Mouse (Mus musculus) spleen, postnatal 36 days (tissue): ENCODE data around the gene Smtnl1.
"Not testable (repeated sequence)": the region's sequence is repeated elsewhere in the genome, so short reads cannot be mapped to it uniquely, and the experiment has no call there.

Source experiments
- DNase-seq, 2 experiments: peaks; one replicate each; pipeline ENCODE4 v3.0.0; 2022; ENCODE audit warnings: low spot score in 2 of 2, mixed read lengths in 1 of 2

The Smtnl1 gene

DNA sequence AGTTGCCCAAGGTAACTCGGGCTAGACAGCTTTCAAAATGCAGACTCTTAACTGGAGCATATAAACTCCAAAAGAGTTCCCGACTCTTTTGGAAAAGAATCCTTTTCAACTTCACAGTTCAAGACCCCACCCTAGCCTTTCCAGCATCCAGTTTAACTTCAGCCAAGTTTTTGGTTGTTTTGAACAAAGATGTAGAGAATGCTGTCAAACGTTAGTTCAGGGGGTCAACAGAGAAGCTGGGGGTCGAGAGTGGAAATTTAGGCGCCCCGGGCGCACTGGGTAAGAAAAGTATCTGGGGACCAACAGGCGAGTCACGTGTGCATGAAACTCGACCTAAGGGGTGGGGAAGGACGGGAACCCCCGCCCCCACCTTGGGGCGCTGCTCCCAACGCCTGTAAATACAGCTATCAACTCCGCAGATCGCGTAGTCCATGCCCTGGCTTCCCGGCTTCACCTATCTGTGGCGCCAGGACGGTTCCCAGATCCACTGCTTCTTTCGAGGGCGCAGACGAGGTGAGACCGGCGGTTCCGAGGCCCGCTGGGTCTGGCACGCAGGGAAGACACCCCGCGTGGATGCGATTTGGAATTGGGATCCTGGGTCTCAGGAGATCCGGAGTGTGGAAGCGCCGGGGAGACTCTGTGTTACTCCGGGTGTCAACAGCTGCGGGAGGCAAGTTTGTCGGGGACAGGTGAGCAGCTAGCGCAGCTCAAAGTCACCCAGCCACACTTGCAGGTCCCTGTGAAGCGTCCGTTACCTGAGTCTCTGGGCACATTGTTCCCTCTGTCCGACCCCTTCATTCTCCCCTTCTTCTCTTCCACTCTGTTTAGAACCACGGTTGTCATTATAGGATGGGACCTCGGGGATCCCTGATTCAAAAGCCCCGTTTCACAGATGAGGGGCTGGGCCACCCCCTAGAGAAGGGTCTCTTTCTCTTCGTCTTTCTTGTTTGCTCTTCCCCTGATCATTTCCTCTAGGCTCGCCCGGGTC is 16.8 kb upstream of the Smtnl1 start:
- peak; percentile 53 to 70 for DNase-seq

DNA sequence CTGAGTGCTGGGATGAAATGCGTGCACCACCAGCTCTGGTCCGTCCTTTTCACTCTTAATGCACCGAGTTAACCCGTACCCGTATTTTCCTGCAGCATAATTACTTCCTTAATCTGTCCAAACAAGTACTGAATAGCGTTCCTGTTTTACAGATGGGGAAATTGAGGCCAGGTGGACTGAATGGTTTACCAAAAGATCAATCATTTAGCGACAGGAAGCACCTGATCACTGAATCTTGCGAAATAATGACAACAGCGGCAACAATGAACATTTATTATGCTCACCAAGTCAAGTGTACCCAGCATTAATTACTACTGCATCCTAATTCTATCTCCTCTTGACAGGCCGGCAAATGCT is 16.1 kb upstream of the Smtnl1 start, which contains the start of gene Slc43a1:
Slc43a1 (plus strand) TSS at position 258 of the 357 bp plus-strand sequence.
- no peak for DNase-seq

DNA sequence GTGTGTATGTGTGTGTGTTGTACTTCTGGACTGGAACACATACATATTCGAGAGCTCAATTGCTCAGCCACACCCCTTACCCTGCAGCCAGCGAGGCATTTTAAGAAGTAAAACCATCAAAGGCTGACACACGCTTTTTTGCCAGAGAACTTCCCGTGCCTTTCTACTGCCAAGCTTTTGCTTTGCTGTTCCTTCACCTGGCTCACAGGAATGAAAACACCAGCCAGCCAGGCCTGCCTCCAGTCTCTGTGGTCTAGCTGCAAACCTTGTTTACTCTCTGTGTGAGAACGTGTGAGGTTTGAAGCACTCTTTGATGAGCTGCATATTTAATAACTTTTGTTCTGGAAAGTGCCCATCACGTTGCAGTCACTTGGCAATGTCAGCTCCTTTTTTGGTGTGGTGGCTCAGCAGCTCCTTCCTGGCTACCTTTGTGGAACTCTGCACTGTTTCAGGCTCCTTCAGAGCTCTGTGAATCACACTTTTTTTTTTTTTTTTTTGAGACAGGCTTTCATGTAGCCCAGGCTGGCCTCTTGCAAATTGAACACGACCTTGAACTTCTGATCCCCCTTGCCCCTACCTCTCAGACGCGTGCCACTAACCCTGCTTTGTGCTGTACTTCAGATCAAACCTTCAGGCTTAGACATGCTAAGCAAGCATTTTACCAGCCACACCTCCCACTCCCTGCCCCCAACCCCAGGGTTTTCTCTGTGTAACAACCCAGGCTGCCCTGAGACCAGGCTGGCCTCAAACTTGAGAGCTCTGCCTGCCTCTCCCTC is 15.6 kb upstream of the Smtnl1 start:
- peak; percentile 44 to 51 for DNase-seq

DNA sequence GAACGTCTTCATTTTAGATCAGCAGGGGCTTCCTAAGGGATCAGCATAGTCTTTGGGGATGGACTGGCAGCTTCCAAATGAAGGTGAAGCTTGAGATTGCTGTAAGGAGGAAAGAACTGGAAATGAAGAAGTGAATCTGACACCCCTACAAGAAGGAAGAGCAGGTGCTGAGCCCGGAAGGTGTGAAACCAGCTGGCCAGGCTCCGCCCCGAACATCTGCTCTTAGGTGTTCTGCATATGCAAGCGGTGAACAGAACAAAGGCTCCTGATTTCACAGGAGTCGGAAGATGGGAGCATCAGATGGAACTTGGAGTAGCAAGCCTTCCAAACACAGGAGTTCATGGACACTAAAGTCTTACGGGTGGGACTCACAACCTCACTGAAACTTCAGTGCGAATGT is 14.7 kb upstream of the Smtnl1 start:
- DNase-seq, result peak; percentile 75

DNA sequence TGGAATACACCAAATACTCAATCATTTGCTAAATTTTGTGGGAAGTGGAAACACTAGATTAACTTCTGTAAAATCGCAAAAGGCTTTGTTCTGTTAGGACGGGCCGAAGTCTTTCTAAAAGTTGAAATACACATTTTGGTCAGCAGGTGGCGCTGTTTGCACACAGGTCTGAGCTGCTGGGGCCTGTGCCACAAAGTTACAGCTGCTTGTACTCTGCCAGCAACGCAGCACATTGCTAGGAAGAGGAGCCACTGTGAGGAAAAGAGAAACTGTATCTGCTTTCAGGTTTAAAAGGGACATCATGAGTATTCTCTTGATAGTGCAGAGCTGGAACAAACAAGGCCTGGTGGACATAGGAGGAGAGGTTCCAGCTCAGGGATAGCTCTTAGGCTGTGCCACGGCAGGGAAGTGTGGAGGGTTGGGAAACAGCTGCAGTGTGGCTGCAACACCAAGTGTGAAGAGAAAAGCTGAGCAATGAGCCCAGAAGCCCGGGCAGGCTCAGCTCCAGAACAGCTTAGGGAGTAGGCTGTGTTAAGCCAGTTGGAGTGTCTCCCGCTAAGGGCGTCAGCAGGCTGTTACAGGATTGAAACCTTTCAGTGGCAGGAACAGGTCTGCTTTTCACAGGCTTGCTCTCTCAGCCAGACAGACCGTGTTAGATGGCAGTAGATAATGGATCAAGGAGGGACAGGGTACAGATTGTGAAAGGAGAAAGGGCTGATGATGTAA is 9.4 kb upstream of the Smtnl1 start:
- DNase-seq, result peak; percentile 71 to 81

DNA sequence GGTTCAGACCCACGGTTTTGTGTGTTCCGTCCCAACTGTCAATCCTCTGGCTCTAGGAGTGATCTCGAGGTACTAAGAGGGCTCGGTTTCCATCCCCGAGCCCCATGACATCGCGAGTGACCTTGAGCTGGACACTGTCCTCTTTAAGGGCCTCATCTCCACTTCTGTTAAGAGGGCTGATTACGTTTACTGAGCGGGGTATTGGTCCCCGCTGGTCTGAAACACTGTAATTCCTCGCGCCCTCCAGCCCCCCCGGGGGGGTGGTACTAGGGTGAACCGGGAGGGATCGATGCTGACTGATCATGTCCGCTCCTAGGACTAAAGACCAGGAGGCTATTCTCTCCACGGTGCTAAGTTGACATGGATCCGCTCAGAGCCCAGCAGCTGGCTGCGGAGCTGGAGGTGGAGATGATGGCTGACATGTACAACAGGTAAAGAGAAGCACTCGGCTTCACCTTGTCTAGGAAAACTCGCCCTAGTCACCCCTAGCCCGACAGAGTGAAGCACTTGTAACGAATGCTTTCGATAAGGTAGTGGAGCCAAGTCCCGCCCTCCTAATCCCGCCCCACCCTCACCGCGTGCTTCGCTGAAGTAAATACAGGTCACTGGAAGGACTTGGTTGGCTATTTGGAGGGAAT is 5.0 kb upstream of the Smtnl1 start:
- DNase-seq, result peak in 1 of 2 experiments; percentile 39

DNA sequence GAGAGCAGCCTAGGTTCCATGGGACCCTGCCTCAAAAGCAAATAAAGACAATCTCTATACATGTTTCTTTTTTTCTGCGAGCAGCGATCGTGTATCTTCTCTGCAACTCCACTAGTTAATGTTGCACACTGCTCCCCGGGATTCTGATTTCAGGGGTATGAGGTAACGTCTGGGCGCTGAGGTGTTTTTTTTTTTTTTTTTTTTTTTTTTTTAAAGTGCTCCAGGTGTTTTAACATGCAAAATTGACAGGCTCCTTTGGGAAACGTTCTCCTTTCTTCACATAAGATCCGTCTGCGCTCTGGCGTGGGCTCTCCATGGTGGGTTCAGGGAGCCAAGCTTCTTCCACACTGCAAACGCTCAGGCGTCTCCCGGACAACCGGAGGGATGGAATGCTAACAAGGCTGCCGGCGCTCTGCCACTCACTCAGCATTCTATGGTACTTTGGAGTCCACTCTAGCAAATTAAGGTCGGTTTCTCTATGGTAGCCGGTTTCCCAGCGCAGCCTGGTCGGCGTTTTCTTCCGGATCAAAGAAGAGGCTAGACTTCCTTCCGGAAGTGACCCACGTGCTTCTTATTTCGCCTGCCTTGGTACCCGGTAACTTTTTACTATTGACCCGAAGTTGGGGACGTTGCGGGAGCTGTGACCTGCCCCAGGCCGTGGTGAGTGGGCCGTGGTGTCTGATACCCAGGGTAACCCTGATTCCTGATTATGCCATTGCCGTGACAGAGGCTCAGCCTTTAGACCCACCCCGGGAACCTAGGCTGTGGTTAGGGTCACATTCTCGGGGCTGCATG is 4.2 kb upstream of the Smtnl1 start, which contains the start of gene Timm10:
Timm10 (plus strand) TSS at position 510 of the 795 bp plus-strand sequence.
- peak; percentile 84 to 89 for DNase-seq

DNA sequence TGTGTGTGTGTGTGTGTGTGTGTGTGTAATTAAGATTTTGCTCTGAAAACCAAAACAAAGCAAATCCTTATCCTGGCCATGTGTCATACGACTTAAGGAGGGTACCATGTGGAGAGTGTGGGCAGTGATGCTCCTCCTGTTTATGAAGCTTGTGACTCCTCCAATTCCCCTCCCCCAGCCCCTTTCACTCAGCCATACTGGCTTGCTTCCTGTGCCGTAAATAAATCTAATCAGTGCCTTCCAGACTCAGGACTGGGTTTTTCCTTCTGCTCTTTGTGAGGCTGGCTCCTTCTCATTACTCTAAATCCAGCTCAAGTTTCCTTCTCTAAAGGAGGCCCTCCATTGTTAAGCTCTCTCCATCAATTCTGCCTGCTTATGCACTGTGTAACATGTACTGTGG is 785 bp upstream of the Smtnl1 start:
- no peak for DNase-seq

DNA sequence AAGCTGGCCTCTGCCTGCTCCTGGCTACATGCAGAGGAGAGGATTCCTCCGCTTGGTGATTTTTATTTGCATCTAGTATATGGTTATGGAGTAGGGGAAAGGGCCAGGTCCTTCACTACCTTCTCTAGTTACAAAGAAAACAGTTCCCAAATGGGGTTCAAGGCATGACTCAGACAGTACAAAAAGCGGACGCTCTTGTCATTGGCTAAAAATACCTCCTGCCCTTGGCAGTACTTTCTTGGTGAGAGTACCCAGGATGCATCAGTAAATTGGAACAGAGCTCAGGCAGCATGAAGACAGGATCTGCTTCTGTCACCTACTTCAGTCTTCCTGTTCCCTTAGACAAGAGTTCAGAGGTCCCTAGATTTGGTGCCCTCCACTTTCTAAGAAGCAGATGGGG is 2.6 kb downstream of the Smtnl1 start:
- no peak for DNase-seq

DNA sequence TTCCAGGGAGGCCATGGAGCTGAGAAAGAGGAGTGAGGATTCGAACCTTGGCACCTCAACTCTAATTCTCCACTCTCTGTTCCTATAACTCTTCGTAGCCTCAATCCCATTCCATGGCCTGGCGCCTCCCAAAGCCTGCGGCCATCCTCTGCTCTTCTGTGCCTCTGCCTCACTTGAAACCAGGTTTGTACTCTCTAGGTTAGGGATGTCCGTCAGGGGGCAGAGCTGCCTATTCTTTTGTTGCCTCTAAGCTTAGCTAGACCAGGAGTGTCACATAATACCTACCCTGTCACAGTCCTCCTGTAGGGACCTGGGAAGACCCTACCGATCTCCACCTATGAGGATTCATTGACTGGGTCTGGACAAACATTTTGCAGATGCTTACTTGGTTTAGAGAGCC is 9.8 kb downstream of the Smtnl1 start:
- no peak for DNase-seq

DNA sequence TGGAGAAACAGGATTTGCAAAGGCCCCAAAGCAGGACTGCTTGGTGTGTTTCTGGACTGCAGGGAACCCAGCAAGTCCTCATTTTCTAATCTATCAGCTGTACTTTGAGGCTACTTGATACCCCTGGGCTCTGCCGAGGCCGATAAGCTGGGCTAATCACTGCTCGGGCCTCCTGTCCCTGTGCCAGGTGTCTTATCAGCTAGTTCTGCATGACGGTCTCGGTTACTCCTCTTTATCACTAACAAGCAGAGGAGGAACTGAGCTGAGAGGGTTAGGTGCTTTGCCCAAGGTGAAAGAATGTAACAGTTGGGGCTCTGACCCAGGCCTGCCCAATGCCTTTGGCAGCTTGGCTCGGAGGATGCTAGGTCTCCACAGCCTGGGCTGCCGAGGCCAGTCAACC is 10.6 kb downstream of the Smtnl1 start:
- DNase-seq, result peak; percentile 74 to 89

DNA sequence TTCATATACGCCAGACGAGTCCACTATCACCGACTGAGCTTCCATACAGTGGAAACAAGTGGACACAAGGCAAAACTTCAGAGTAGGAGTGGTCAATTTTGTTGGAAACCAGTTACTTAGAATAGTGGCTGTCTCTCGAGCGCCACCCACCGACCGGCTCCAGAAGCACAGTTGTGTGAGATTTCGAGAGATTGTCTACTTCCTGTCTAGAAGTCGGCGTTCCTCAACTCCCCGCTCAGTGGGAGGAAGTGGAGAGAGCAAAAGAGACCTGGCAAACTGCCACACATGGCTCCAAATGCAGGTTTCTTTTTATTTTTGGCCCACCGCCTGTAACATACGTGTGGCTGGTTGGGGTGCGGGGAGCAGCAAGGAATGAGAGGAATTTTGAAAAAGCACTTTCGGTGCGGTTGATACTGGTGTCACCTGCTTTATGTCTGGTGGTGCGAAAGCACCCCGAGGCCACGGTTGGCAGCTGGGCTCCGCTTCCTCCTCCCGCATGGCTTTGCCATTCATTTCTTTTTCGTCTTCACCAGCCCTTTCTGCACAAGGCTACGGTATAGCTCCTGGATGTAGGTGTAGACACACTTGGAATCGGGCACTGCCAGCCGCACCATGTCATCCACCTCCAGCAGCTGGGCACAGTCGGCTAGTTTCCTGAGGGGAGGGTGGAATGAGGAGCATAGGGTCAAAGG is 11.4 kb downstream of the Smtnl1 start:
- peak; percentile 75 to 85 for DNase-seq

DNA sequence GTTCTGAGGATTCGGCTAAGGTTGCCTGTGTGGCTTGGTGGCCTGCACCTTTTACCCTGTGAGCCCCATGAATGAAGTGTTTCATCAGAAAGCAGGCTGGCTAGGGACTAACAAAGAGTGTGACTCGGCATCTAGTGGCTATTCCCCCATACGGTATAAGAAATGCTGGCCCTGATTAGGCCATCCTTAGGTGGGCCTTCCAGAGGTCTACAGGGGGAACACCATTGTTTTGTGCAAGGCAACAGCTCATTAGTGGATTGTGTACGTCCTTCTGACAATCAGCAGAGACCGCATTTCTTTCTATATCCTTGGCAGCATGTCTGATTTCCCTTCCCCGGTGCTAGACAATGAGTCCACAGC is 11.9 kb downstream of the Smtnl1 start:
- no peak for DNase-seq

DNA sequence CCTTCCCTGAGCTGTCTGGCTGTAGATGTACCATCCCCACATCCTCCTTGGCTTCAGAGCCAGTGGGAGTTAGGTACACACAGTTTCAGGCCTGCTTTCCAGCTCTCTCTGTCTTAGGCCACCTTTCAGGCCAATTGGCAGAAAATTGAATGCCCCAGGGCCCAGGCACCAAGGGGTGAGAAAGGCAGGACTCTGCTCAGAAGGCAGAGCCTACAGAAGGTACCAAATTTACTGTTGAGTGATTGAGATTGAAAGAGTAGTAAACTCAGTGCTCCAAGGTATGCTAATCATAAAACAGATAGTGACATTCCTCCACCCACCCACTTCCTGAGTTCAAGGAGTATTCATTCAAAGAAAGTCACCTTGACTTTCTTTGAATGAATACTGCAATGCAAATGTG is 13.1 kb downstream of the Smtnl1 start:
- no peak for DNase-seq

DNA sequence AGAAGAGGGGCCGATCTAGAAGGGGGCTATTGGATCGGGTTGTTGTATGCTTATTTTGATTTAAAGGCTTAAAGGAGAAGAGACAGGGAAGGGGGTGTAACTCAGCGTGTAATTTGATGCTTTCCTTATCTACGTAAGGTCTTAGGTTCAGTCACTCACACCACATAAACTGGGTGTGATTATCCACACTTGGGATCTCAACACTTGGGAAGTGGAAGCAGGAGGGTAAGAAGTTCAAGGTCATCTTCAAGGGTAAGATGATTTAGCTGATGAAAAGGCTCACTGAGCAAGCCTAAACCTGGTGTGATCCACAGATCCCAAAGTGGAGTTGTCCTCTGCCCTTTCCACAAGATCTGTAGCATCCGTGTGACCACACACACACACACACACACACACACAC is 15.9 kb downstream of the Smtnl1 start:
- DNase-seq, result no peak

DNA sequence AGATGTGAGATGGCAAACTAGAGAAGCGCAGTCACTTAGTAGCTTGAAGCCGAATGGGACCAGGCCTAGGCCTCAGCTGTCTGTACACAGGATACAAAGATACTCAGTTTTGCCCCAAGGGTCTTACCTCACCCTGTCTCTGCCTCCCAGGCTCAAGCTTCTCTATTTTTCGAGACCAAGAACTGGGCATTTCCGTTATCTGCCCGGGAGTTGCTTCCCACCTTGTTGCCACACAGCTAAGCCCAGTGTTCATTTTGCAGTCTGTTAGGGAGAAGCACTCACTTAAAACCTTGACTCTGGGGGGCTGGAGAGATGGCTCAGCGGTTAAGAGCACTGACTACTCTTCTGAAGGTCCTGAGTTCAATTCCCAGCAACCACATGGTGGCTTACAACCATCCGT is 18.5 kb downstream of the Smtnl1 start:
- no peak for DNase-seq

DNA sequence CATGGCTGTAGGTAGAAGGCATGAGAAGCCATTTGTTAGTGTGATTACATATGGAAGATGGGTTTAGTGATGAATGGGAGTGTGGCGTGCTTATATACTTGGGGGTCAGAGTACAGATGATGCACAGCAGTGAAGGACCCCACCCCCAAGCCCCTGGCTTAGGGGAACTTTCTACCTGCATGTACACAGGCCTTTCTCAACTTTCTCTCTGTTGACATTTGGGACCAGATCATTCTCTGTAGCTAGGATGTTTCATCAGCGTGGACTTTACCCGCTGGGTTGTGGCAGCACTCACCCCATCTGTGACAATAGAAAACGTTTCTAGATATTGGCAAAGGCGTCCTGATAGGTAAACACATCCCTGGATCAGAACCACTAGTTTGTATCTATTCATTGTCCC is 21.2 kb downstream of the Smtnl1 start:
- DNase-seq, result not testable (repeated sequence)

DNA sequence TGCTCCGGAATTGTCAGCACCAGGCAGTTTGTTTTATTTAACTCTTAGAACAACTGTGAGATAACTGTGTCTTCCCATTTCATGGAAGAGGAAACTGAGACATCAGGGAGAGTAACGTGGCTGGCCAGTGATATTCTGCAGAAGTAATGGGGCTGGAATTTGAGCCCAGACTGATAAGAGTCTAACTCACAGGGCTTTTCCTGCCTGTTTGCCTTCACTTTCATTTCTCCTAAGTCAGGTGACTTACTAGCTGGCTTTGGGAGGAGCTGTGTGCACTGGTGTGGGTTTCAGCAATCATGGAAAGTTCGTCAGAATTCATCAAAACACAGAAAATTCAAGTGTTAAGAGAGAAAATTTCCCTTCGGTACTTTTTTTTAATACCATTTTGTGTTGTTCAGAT is 22.1 kb downstream of the Smtnl1 start:
- peak in 1 of 2 experiments; percentile 48 for DNase-seq

DNA sequence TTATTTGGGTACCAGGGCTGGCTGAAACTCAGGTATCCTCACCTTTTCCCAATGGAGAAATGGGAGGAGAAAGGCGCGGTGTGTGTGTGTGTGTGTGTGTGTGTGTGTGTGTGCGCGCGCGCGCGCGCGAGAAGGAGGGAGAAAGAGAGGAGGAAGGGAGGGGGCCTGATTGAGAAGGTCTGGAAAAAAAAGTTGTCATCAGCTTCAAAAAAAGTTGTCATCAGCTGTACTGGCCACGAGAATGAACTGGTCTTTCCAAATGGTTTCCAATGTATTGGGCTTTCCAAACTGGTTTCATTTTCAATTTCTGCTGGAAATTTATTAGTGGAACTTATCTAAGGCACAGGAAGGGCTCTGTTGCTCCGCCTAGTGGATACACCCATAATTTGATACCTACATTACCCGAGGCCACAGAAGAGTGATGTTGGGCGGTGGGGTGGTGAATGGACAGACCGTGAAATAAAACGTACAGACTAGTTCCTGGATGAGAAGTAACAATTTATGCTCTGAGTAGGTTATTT is 23.4 kb downstream of the Smtnl1 start:
- peak; percentile 65 to 82 for DNase-seq

DNA sequence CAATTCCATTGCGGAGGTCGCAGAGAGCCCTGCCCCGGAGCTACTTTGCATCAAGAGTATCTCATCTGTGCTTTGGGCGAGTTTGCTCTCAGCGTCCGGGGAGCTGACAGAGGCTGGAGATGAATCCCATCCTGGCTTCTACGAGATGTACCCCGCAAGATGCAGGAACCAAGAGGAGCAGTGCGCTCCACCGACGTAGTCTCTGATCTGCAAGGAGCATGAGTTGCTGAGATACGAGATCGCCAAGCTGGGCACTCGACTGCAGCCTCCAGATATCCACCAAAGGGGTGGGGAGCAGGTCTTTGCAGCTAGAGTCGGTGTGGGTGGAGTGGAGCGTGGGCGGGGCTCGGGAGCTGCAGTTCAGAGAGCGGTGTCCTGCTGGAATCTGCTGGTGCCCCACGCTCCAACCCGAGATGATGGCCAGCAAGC is 23.9 kb downstream of the Smtnl1 start, which contains the start of gene Ube2l6:
Ube2l6 (plus strand) TSS at position 336 of the 429 bp plus-strand sequence.
- peak; percentile 81 to 87 for DNase-seq
